Mouse (Mus musculus) embryonic facial prominence, embryonic 12.5 days (tissue): ENCODE data around the gene Ranbp2. TPM values are rescaled to one million over a fixed set of nuclear protein-coding genes. Genes with fewer than 3 reads are reported as not detected.
"Not testable (repeated sequence)": the region's sequence is repeated elsewhere in the genome, so short reads cannot be mapped to it uniquely, and the experiment has no call there.

Experiments used
- ATAC-seq: fragments of 200-750 bp; cut with Nextera tagmentation; 2 replicates; pipeline ENCODE4 v1.8.0; 2017; ENCODE audit not compliant: insufficient number of reproducible peaks, insufficient read depth, low FRiP score, low TSS enrichment
- H3K27ac ChIP-seq: fragments of 300-500 bp; sonication (generic); 2 replicates; pipeline ENCODE4 v1.5.1; 2016; ENCODE audit warnings: mild to moderate bottlenecking
- H3K27me3 ChIP-seq: fragments of 300-500 bp; sonication (generic); 2 replicates; pipeline ENCODE4 v1.6.1; 2016; ENCODE audit warnings: mild to moderate bottlenecking, moderate library complexity
- H3K36me3 ChIP-seq: fragments of 300-500 bp; sonication (generic); 2 replicates; pipeline ENCODE4 v1.6.1; 2016; ENCODE audit warnings: mild to moderate bottlenecking
- H3K4me1 ChIP-seq: fragments of 300-500 bp; sonication (generic); 2 replicates; pipeline ENCODE4 v1.6.1; 2016
- H3K4me2 ChIP-seq: fragments of 300-500 bp; sonication (generic); replicated peaks from 2 replicates; pipeline ENCODE4 v1.6.1; 2016; ENCODE audit warnings: mild to moderate bottlenecking, moderate library complexity
- H3K4me3 ChIP-seq: fragments of 300-500 bp; sonication (generic); 2 replicates; pipeline ENCODE4 v1.5.1; 2016; ENCODE audit warnings: mild to moderate bottlenecking
- H3K9ac ChIP-seq: fragments of 300-500 bp; sonication (generic); 2 replicates; pipeline ENCODE4 v1.6.1; 2016; ENCODE audit warnings: mild to moderate bottlenecking, moderate library complexity
- H3K9me3 ChIP-seq: fragments of 300-500 bp; sonication (generic); 2 replicates; pipeline ENCODE4 v1.6.1; 2016; ENCODE audit warnings: mild to moderate bottlenecking, moderate library complexity
- WGBS: fragments of 180-500 bp; shearing (Covaris S2); methylation state at CpG from one replicate; pipeline ENCODE4 v1.1.7; 2016; 5-methylcytosine and 5-hydroxymethylcytosine counted together
- polyA plus RNA-seq: library from polyadenylated mRNA; unstranded; fragments of >200 nt; fragmentation: Nextera tagmentation; extraction: Ambion mirVana; gene quantifications from 2 replicates; pipeline ENCODE4 v1.2.1, GENCODE M21; 2016

Gene Ranbp2
- polyA plus RNA-seq, 1 experiment from 2014 or later, result 28.6 TPM

GRCm38 (mm10) chr10:58497320-58498284 is 50.9 kb downstream of the Ranbp2 start, which contains the start of gene Ccdc138:
Gene Ccdc138, plus strand, starts transcription at chr10:58497948.
- Histone ChIP-seq H3K27me3 (no peaks in the 10 kb centered on the region), H3K27ac (peak within 1 kb of the TSS; percentile 87), H3K9ac (peak within 1 kb of the TSS; percentile 66), H3K36me3 (peaks cover 20% of the 10 kb centered on the region), H3K9me3 (no peaks in the 10 kb centered on the region), H3K4me1 (0 out of 2 replicates have a peak, but pooled peaks cover 3% of the 10 kb centered on the region), H3K4me3 (peak within 1 kb of the TSS; percentile 70), H3K4me2 (peak within 1 kb of the TSS; percentile 55)
- peak; percentile 98 for ATAC-seq
- WGBS, result 2% methylated on average over 49 of the region's 50 CpGs

- Histone ChIP-seq H3K27me3 (no peaks in the 10 kb centered on the region), H3K9me3 (no peaks in the 10 kb centered on the region), H3K4me3 (peak overlapping the region; percentile 70), H3K36me3 (peaks cover 12% of the 10 kb centered on the region), H3K9ac (peak overlapping the region; percentile 66), H3K4me2 (peak overlapping the region; percentile 55), H3K27ac (no peak overlapping the region), H3K4me1 (0 out of 2 replicates have a peak, but pooled peaks cover 3% of the 10 kb centered on the region)
- WGBS, result 57% methylated on average over 2 of the region's 2 CpGs
- no peak for ATAC-seq
These were observed 51.8 kb downstream of the Ranbp2 start for GRCm38 (mm10) chr10:58498516-58498915.

GRCm38 (mm10) chr10:58529358-58529757 is 82.6 kb downstream of the Ranbp2 start:
- WGBS, result 82% methylated on average over 1 of the region's 1 CpGs
- no peak for ATAC-seq
- H3K4me2 ChIP-seq, result no peak overlapping the region
- H3K27me3 ChIP-seq, result no peaks in the 10 kb centered on the region
- H3K4me1 ChIP-seq, result no peaks in the 10 kb centered on the region
- H3K9me3 ChIP-seq, result no peaks in the 10 kb centered on the region
- no peak overlapping the region for H3K4me3 ChIP-seq
- H3K36me3 ChIP-seq, result peaks cover 28% of the 10 kb centered on the region
- H3K9ac ChIP-seq, result no peak overlapping the region
- H3K27ac ChIP-seq, result no peak overlapping the region

- no peak overlapping the region for H3K4me3 ChIP-seq
- H3K27me3 ChIP-seq, result no peaks in the 10 kb centered on the region
- no peaks in the 10 kb centered on the region for H3K9me3 ChIP-seq
- no peak for ATAC-seq
- 83% methylated on average over 10 of the region's 10 CpGs for WGBS
- no peak overlapping the region for H3K4me2 ChIP-seq
- H3K27ac ChIP-seq, result no peak overlapping the region
- no peaks in the 10 kb centered on the region for H3K4me1 ChIP-seq
- H3K9ac ChIP-seq, result no peak overlapping the region
- peaks cover 14% of the 10 kb centered on the region; the same call in 1 of the 2 replicates for H3K36me3 ChIP-seq
These were observed 84.4 kb downstream of the Ranbp2 start for GRCm38 (mm10) chr10:58530896-58531790.

GRCm38 (mm10) chr10:58532177-58532576 is 85.5 kb downstream of the Ranbp2 start:
- no peak overlapping the region for H3K4me2 ChIP-seq
- no peaks in the 10 kb centered on the region for H3K4me1 ChIP-seq
- no peak for ATAC-seq
- WGBS, result 87% methylated on average over 2 of the region's 2 CpGs
- no peak overlapping the region for H3K27ac ChIP-seq
- peaks cover 13% of the 10 kb centered on the region; the same call in 1 of the 2 replicates for H3K36me3 ChIP-seq
- H3K9ac ChIP-seq, result no peak overlapping the region
- no peak overlapping the region for H3K4me3 ChIP-seq
- no peaks in the 10 kb centered on the region for H3K9me3 ChIP-seq
- H3K27me3 ChIP-seq, result no peaks in the 10 kb centered on the region

GRCm38 (mm10) chr10:58536276-58536675 is 89.6 kb downstream of the Ranbp2 start:
- H3K4me1 ChIP-seq, H3K36me3 ChIP-seq, H3K9ac ChIP-seq, H3K4me2 ChIP-seq, H3K4me3 ChIP-seq, H3K27ac ChIP-seq, ATAC-seq, H3K27me3 ChIP-seq, H3K9me3 ChIP-seq: not testable (repeated sequence)
- WGBS, result 83% methylated on average over 5 of the region's 5 CpGs

GRCm38 (mm10) chr10:58540613-58541012 is 93.9 kb downstream of the Ranbp2 start:
- Histone ChIP-seq H3K4me2 (no peak overlapping the region), H3K9ac (no peak overlapping the region), H3K27ac (no peak overlapping the region), H3K27me3 (no peaks in the 10 kb centered on the region), H3K9me3 (no peaks in the 10 kb centered on the region), H3K4me1 (no peaks in the 10 kb centered on the region), H3K4me3 (no peak overlapping the region), H3K36me3 (peaks cover 12% of the 10 kb centered on the region)
- no peak for ATAC-seq
- 70% methylated on average over 13 of the region's 13 CpGs for WGBS

Other genes with a start within 250 kb of the Ranbp2 start
- gene AW822073, start 222.0 kb upstream of the Ranbp2 start, polyA plus RNA-seq, result not detected in 2 replicates
- gene Duxf3, start 214.2 kb upstream of the Ranbp2 start, polyA plus RNA-seq, result not detected in 2 replicates
- gene Gm4981, start 210.2 kb upstream of the Ranbp2 start, polyA plus RNA-seq, result not detected in 2 replicates
- 64.5 and 64.6 TPM in 2 replicates for gene Gcc2, start 191.4 kb upstream of the Ranbp2 start, polyA plus RNA-seq
- 120 and 126 TPM in 2 replicates for gene Lims1, start 123.5 kb upstream of the Ranbp2 start, polyA plus RNA-seq
- gene Ccdc138, start 51.0 kb downstream of the Ranbp2 start, polyA plus RNA-seq, result 14.1 and 15.3 TPM in 2 replicates
- 1.1 and 1.4 TPM in 2 replicates for gene Edar, start 228.7 kb downstream of the Ranbp2 start, polyA plus RNA-seq